Mouse (Mus musculus): ENCODE data around the gene Slc9a3r2.
"Not testable (repeated sequence)": the region's sequence is repeated elsewhere in the genome, so short reads cannot be mapped to it uniquely, and the experiment has no call there.

Gene Slc9a3r2

GRCm38 (mm10) chr17:24667416-24667815, 17.3 kb upstream of the Slc9a3r2 start:
- peak; percentile 53 for DNase-seq (ENCODE audit: extremely low read depth, low read depth)

DNA sequence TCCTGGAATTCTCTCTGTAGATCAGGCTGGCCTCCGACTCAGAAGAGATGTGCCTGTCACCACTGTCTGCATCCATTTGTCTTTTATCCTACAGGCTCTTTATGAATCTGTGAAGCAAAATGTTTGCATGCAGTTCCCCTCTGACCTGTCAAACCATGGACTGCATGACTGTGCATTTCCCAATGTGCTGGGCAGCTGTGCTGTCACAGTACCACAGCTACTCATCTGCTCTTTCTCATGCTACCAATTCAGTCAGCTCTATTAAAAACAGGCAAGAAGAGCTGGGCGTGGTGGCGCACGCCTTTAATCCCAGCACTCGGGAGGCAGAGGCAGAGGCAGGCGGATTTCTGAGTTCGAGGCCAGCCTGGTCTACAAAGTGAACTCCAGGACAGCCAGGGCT, 16.9 kb upstream of the Slc9a3r2 start:
- not testable (repeated sequence) for DNase-seq (ENCODE audit: extremely low read depth, low read depth)

- no peak for DNase-seq (ENCODE audit: extremely low read depth, low read depth)
Measured at GRCm38 (mm10) chr17:24658017-24658758, 8.1 kb upstream of the Slc9a3r2 start, which contains the start of gene Npw. TSS of gene Npw (minus strand) at chr17:24658457.

GRCm38 (mm10) chr17:24654969-24655368, 4.8 kb upstream of the Slc9a3r2 start:
- DNase-seq (ENCODE audit: extremely low read depth, low read depth), result no peak

DNA sequence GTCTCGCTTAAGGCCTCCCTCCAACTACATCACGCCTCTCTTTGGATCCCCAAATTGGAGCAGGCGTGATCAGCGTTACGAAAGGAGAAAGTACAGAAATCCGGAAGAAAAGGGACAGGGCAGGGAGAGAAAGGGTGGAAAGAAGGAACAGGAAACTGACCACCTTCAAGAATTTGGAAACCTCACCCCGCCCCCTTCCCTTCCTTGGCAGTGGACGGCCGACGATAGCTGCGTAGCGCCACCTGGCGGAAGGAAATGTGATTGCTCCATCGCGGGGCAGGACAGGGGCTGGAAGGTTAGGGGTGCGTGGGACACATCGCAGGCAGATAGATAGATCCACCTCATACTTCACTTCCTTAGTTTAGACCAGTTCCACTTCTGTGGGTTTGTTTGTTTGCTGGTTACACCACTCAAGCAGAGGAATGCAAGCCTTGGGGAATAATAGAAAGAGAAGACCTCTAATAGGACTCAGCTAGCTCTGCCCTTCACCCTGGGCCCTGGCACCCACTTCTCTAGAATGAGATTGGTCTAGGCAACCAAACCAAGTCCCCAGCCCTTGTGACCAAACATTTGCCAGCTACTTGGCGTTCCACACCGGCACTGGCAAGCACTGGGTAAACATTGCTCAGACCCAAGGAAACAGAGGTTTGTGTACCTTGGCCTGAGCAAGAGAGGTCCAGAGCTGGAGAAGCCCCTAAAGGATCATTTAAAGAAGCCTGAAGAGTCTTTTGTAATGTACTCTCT, 4.0 kb upstream of the Slc9a3r2 start:
- DNase-seq (ENCODE audit: extremely low read depth, low read depth), result no peak

DNA sequence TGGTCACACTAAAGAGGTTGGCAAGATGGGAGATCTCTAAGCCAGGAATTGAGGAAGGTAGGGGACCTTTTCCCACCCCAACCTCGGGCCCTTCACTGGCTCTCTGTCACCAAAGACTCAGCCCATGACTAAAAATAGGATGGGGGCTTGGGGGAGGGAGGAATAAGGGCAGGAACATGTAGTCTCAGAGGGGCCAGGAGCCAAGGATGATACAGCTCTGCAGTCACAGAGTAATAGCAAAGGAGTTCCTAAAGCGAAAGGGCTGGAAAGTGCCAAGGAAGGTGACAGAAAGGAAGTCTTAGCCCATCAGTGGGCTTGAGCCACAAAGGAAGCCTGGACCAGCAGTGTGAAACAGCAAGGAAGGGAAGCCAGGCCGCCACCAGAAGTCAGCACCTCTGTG, 1.7 kb upstream of the Slc9a3r2 start:
- no peak for DNase-seq (ENCODE audit: extremely low read depth, low read depth)

GRCm38 (mm10) chr17:24650766-24651165, 639 bp upstream of the Slc9a3r2 start:
- no peak for DNase-seq (ENCODE audit: extremely low read depth, low read depth)

GRCm38 (mm10) chr17:24649581-24650069, 502 bp downstream of the Slc9a3r2 start:
- no peak for DNase-seq (ENCODE audit: extremely low read depth, low read depth)

DNA sequence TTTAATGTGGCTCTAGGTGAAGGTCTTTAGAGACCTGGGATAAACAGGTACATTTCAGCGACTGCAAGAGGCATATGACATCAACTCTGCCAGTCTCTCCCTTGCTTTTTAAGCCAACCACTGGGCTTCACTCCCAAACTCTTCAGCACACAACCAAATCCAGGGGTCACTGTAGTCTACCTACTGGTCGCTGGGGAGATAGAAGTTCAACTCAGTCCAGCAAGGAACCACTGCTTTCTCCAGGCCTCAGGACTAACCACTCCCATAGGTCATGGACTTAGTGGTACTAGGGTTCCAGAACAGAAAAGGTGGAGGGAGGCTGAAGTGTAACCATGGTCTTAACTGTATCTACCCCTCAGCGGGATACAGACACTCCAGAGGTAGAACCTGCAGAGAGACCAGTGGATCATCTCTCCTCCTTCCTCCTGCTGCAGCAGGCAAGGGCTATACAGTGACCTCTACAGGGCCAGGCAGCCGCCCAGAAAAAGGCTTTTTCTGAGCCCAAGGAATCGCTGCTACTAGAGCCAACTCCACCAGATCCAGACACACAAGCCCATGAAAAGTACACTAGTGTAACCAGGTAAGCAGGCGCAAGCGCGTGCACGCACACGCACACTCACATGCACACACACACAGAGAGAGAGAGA, 1.3 kb downstream of the Slc9a3r2 start:
- no peak for DNase-seq (ENCODE audit: extremely low read depth, low read depth)

DNA sequence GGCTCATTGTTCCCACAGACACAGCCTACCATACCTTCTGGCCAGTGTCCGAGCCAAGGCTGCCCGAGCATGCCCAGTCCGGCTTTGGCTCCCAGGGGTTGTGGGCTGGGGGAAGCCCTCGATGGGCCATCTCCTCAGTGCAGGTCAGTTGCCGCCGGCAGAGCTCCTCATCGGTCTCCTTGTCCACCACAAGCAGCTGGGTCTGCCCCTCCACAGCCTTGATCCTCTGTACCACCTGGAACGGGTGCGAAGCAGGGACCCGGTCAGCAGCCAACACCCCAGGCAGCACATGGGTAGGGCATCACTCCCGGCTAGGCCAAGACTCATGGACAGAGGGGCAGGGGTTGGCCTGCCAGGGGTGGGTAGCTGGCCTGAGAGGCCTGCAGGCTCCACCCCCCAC, 2.6 kb downstream of the Slc9a3r2 start:
- DNase-seq (ENCODE audit: extremely low read depth, low read depth), result no peak

DNA sequence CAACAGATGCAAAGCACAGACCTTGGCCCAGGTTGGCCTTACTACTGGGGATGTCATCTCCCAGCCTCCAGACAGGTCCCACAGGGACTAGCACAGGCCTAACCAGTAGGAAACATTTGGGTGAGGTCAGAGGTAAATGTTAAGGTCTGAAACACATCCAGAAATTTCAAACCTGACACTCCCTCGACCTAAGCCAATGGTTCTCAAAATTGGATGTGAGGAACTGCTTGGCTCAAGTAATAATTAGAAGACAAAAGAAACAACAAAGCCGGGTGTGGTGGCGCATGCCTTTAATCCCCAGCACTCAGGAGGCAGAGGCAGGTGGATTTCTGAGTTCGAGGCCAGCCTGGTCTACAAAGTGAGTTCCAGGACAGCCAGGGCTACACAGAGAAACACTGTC, 3.7 kb downstream of the Slc9a3r2 start:
- DNase-seq (ENCODE audit: extremely low read depth, low read depth), result no peak

DNA sequence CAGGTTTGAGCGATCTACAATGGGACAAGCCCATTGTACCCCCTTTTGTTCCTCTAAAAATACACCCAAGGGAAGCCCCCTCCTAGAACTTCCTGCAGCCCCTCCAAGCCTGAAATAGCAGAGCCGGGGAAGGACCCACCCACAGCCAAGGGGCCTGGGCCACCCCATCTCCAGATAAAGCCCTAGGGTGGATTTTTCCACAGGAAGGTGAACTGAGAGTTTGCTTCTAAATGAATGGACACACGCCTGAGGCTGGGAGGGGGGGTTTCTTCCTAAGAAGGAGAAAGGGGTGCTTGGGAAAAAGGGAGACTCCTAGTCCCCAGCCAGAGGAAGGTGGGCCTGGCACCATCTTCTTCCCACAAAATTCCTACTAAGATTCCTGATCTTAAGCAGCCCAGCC, 4.2 kb downstream of the Slc9a3r2 start:
- no peak for DNase-seq (ENCODE audit: extremely low read depth, low read depth)

DNA sequence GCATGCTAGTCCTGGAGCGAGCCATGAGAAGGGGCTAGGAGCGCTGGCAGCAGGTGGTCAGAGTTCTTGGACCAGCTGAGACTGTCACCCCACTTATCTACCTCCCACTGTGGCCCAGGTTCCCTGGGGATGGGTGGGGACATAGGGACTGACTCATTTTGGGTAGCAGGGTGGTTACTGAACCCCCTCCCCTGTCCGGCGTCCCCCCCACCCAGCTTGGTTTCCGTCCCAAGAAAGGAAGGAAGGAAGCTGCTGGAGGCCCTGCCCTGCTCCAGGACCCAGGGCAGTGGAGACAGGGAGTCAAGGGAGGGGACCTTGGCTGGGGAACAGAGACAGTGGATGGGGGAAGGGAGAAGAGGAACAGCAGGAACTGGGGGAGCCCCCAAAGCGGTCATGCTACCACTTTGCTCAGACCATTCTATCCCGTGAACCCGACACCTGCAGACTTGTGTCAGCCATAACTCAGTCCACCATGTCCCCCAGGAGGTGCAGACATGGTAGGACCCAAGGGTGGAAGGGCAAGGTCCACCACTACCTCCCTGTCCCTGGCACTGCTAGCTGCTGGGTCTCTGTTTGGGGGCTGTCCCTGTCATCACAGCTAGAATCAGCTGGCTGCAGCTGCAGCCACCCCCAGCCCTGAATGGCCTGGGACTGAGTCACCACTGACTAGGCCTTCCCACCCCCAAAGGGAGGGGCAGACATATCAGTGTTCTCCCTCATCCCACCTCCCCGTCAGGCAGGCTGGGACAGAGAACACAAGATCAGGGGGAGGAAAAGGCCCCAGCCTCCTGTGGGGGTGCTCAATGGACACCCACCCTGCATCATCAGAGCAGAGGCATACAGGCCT, 5.0 kb downstream of the Slc9a3r2 start:
- no peak for DNase-seq (ENCODE audit: extremely low read depth, low read depth)

DNA sequence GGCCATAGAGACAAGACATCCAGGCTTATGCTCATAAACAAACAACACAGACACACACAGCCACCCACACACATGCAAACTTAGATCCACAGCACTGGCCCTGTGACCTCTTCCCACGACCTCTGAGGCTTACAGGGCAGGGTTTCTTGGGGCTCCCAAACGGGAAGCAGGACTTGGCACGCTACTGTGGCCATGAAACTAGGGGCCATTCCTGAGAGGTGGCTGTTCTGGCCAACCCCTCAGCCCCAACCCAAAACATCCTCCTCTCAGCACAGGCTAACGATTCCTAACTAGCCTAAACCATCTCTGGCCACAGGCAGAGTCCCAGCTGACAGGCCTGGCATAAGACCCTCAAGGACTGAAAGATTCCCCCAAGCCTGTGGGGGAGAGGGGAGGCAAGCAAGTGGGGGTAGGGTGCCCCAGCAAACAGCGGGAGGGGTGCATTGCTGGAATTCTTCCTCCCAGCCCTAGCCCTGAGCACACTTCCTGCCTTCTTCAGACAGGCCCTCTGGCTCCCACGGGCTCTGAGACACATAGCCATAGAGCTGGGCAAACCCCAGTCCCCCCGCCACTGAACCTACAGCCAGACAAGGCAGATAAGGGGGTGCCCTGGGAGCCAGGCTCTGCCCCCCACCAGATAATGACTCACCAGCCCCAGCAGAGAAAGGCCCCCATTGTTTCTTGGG, 6.0 kb downstream of the Slc9a3r2 start:
- DNase-seq (ENCODE audit: extremely low read depth, low read depth), result no peak

- no peak for DNase-seq (ENCODE audit: extremely low read depth, low read depth)
Measured at GRCm38 (mm10) chr17:24642791-24643343, 7.3 kb downstream of the Slc9a3r2 start.

DNA sequence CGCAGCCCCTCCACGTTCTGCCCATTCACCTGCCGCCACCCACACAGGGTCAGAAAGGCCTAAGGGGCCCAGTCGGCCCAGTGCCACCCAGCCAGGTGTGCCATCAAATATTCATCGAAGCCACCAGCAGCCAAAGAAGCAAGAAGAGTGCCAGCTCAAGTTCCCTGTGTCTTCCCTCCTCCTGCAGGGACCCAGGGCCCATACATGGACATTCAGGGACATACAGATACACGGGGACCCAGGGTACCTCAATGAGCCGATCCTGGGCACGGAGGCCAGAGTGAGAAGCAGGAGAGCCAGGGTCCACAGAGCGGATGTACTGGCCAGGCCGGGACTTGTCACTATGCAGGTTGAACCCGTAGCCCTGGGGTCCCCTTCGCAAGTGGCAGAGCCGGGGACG, 8.2 kb downstream of the Slc9a3r2 start:
- no peak for DNase-seq (ENCODE audit: extremely low read depth, low read depth)

DNA sequence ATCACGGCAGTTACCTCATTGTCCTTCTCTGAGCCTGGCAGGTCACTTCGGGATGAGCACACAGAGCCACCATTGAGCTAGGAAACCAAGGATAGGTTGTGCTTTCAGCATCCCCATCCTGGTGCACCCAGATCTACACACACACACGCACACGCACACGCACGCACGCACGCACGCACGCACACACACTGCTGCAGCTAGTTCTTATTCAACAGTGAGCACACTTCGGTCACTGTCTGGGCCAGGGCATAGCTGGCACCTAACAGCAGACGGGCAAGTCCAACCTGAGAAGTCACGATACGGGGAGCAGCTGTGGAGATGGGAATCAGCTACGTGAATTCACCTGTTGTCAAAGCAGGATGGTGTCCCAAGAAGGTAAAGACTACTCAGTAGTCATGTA, 9.5 kb downstream of the Slc9a3r2 start:
- no peak for DNase-seq (ENCODE audit: extremely low read depth, low read depth)

- no peak for DNase-seq (ENCODE audit: extremely low read depth, low read depth)
Measured at GRCm38 (mm10) chr17:24640119-24640518, 10.0 kb downstream of the Slc9a3r2 start.

DNA sequence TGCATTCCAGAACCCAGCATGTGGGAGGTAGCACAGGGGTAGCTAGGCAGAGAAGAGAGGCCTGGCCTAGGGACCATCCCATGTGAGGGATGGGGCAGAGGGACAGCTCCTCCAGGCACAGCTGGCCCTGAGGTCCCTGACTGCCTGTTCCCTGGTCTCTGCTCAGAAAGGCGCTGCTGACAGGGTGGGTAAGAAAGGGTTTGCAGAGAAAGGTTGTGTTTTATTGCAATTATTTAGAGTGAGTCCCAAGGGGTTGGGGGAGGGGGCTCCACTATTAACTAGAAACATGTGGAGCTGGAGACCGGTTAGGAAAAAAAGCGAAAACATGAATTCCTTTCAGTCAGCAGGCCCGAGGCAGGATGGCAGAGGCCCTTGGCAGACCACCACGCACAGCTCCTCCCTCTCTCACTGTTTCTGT, 10.5 kb downstream of the Slc9a3r2 start:
- DNase-seq (ENCODE audit: extremely low read depth, low read depth), result no peak

- DNase-seq (ENCODE audit: extremely low read depth, low read depth), result no peak
Measured at GRCm38 (mm10) chr17:24638840-24639239, 11.3 kb downstream of the Slc9a3r2 start.
